Mouse (Mus musculus) myocyte (in vitro differentiated cells): Measurements from ENCODE around the gene Wdr46. TPM values are rescaled to one million over a fixed set of nuclear protein-coding genes. Genes with fewer than 3 reads are reported as not detected.

Source experiments
- H3K27me3 ChIP-seq: one replicate; pipeline ENCODE4 v1.6.1; 2011; ENCODE audit not compliant: control insufficient read depth, insufficient read depth, insufficient read length
- H3K36me3 ChIP-seq: one replicate; pipeline ENCODE4 v1.6.1; 2011; ENCODE audit not compliant: control insufficient read depth, insufficient read depth
- H3K4me2 ChIP-seq: one replicate; pipeline ENCODE4 v1.6.1; 2011; ENCODE audit warnings: low read depth, control low read depth
- H3K4me3 ChIP-seq: one replicate; pipeline ENCODE4 v1.5.1; 2011; ENCODE audit warnings: mild to moderate bottlenecking, control low read depth, moderate library complexity
- H3K79me2 ChIP-seq: one replicate; pipeline ENCODE4 v1.6.1; 2011; ENCODE audit not compliant: control insufficient read depth, insufficient read depth
- H3ac ChIP-seq: one replicate; pipeline ENCODE4 v1.6.1; 2011; ENCODE audit not compliant: control insufficient read depth, insufficient read length
- CEBPB ChIP-seq: IDR thresholded peaks from 2 replicates; pipeline ENCODE4 v1.6.1; 2011; ENCODE audit warnings: mild to moderate bottlenecking, moderate library complexity; ENCODE audit not compliant: poor library complexity, insufficient read depth, severe bottlenecking
- E2F4 ChIP-seq: IDR thresholded peaks from one replicate; pipeline ENCODE4 v1.6.1; 2011; ENCODE audit warnings: mild to moderate bottlenecking, control low read depth, moderate library complexity; ENCODE audit not compliant: insufficient read depth
- MAX ChIP-seq: IDR thresholded peaks from one replicate; pipeline ENCODE4 v1.6.1; 2011; ENCODE audit warnings: low read depth, mild to moderate bottlenecking, control low read depth
- MYOD1 ChIP-seq, 3 experiments: IDR thresholded peaks; one replicate each; pipeline ENCODE4 v1.6.1; 2011; ENCODE audit warnings: control low read depth in 2 of 3, low read depth in 2 of 3, mild to moderate bottlenecking in 2 of 3, moderate library complexity in 1 of 3; ENCODE audit not compliant: insufficient read length in 2 of 3, control insufficient read depth in 1 of 3
- MYOG ChIP-seq, 3 experiments: IDR thresholded peaks; one replicate each; pipeline ENCODE4 v1.6.1; 2011; ENCODE audit warnings: control low read depth in 2 of 3, low read depth in 2 of 3, mild to moderate bottlenecking in 2 of 3; ENCODE audit not compliant: insufficient read length in 2 of 3, control insufficient read depth in 1 of 3, insufficient read depth in 1 of 3
- POLR2A ChIP-seq: IDR thresholded peaks from one replicate; pipeline ENCODE4 v1.6.1; 2011; ENCODE audit warnings: low read depth, mild to moderate bottlenecking, control low read depth, moderate library complexity; ENCODE audit not compliant: insufficient read length
- POLR2AphosphoS2 ChIP-seq: IDR thresholded peaks from one replicate; pipeline ENCODE4 v1.6.1; 2011; ENCODE audit warnings: low read depth, control low read depth; ENCODE audit not compliant: insufficient read length
- REST ChIP-seq: IDR thresholded peaks from one replicate; pipeline ENCODE4 v1.6.1; 2011; ENCODE audit warnings: mild to moderate bottlenecking, control low read depth, moderate library complexity; ENCODE audit not compliant: insufficient read depth, insufficient read length
- SRF ChIP-seq: IDR thresholded peaks from one replicate; pipeline ENCODE4 v1.6.1; 2011; ENCODE audit warnings: low read depth; ENCODE audit not compliant: control insufficient read depth, insufficient read length
- TCF12 ChIP-seq: IDR thresholded peaks from one replicate; pipeline ENCODE4 v1.6.1; 2011; ENCODE audit warnings: mild to moderate bottlenecking, control low read depth; ENCODE audit not compliant: poor library complexity, insufficient read depth, severe bottlenecking
- TCF3 ChIP-seq: IDR thresholded peaks from one replicate; pipeline ENCODE4 v1.6.1; 2011; ENCODE audit warnings: low read depth, control low read depth; ENCODE audit not compliant: insufficient read length
- USF1 ChIP-seq: IDR thresholded peaks from one replicate; pipeline ENCODE4 v1.6.1; 2011; ENCODE audit warnings: low read depth, mild to moderate bottlenecking, control low read depth, moderate library complexity
- polyA plus RNA-seq: library from polyadenylated mRNA; unstranded; fragments of >200 nt; fragmentation: generic; extraction: Trizol; gene quantifications from one replicate; pipeline ENCODE4 v1.2.1, GENCODE M21; 2012; ENCODE audit warnings: missing spikeins

The Wdr46 gene
- polyA plus RNA-seq, 1 experiment = 25.9 TPM

- peaks cover 16% of the 10 kb centered on the region for H3K79me2 ChIP-seq
- H3K36me3 ChIP-seq = no peaks in the 10 kb centered on the region
- H3K4me2 ChIP-seq = peak overlapping the region; percentile 91
- TF ChIP-seq MYOD1 (IDR thresholded peaks at IDR 0.05; ENCODE audit: control insufficient read depth in 1 of 3, insufficient read length in 2 of 3, low read depth in 2 of 3) = no peak
- no peak for TF ChIP-seq USF1
- no peak for TF ChIP-seq TCF12
- no peak for TF ChIP-seq POLR2AphosphoS2
- TF ChIP-seq MYOG (IDR thresholded peaks at IDR 0.05; ENCODE audit: control insufficient read depth in 1 of 3, insufficient read depth in 1 of 3, insufficient read length in 2 of 3, low read depth in 2 of 3) = no peak
- no peak for TF ChIP-seq CEBPB
- peak overlapping the region; percentile 82 for H3K4me3 ChIP-seq
- H3ac ChIP-seq = peak overlapping the region; percentile 26
- H3K27me3 ChIP-seq = no peaks in the 10 kb centered on the region
Measured at GRCm38 (mm10) chr17:33930280-33931158, 9.9 kb upstream of the Wdr46 start.

- Histone ChIP-seq H3K27me3 (no peaks in the 10 kb centered on the region), H3K36me3 (no peaks in the 10 kb centered on the region), H3K4me3 (peak overlapping the region; percentile 82), H3K4me2 (peak overlapping the region; percentile 91), H3ac (no peak overlapping the region), H3K79me2 (peaks cover 16% of the 10 kb centered on the region)
- no peak for TF ChIP-seq E2F4
- TF ChIP-seq POLR2A = no peak
- TF ChIP-seq CEBPB = no peak
- no peak for TF ChIP-seq SRF
- TF ChIP-seq TCF3 = no peak
- TF ChIP-seq POLR2AphosphoS2 = no peak
- TF ChIP-seq MAX = no peak
- TF ChIP-seq TCF12 = no peak
Measured at GRCm38 (mm10) chr17:33931159-33931866, 9.1 kb upstream of the Wdr46 start.

- Histone ChIP-seq H3K79me2 (peaks cover 16% of the 10 kb centered on the region), H3K4me2 (no peak overlapping the region), H3ac (no peak overlapping the region), H3K27me3 (no peaks in the 10 kb centered on the region), H3K4me3 (no peak overlapping the region), H3K36me3 (no peaks in the 10 kb centered on the region)
- TF ChIP-seq SRF (no peak), POLR2A (no peak), TCF3 (no peak), MYOG (IDR thresholded peaks at IDR 0.05; ENCODE audit: control insufficient read depth in 1 of 3, insufficient read depth in 1 of 3, insufficient read length in 2 of 3, low read depth in 2 of 3) (no peak), MYOD1 (IDR thresholded peaks at IDR 0.05; ENCODE audit: control insufficient read depth in 1 of 3, insufficient read length in 2 of 3, low read depth in 2 of 3) (no peak), TCF12 (no peak), E2F4 (no peak), POLR2AphosphoS2 (no peak), MAX (no peak), USF1 (no peak), CEBPB (no peak), REST (no peak)
Measured at GRCm38 (mm10) chr17:33931947-33932346, 8.5 kb upstream of the Wdr46 start.

- TF ChIP-seq TCF3 = no peak
- no peak for TF ChIP-seq REST
- TF ChIP-seq TCF12 = no peak
- no peak for TF ChIP-seq POLR2AphosphoS2
- no peak for TF ChIP-seq E2F4
- TF ChIP-seq MYOG (IDR thresholded peaks at IDR 0.05; ENCODE audit: control insufficient read depth in 1 of 3, insufficient read depth in 1 of 3, insufficient read length in 2 of 3, low read depth in 2 of 3) = no peak
- TF ChIP-seq CEBPB = no peak
- TF ChIP-seq POLR2A = no peak
- no peak for TF ChIP-seq MYOD1 (IDR thresholded peaks at IDR 0.05; ENCODE audit: control insufficient read depth in 1 of 3, insufficient read length in 2 of 3, low read depth in 2 of 3)
- TF ChIP-seq MAX = no peak
- no peak for TF ChIP-seq SRF
- TF ChIP-seq USF1 = no peak
- no peak overlapping the region for H3K4me3 ChIP-seq
- H3K36me3 ChIP-seq = no peaks in the 10 kb centered on the region
- H3K79me2 ChIP-seq = peaks cover 13% of the 10 kb centered on the region
- no peak overlapping the region for H3ac ChIP-seq
- H3K4me2 ChIP-seq = no peak overlapping the region
- H3K27me3 ChIP-seq = no peaks in the 10 kb centered on the region
Measured at GRCm38 (mm10) chr17:33932448-33932847, 8.0 kb upstream of the Wdr46 start.
